Mouse (Mus musculus) embryonic facial prominence, embryonic 12.5 days (tissue): ENCODE data around the gene Fbxo22. TPM values are rescaled to one million over a fixed set of nuclear protein-coding genes. Genes with fewer than 3 reads are reported as not detected.
"Not testable (repeated sequence)": the region's sequence is repeated elsewhere in the genome, so short reads cannot be mapped to it uniquely, and the experiment has no call there.

Experiments used
- ATAC-seq: fragments of 200-750 bp; cut with Nextera tagmentation; 2 replicates; pipeline ENCODE4 v1.8.0; 2017; ENCODE audit not compliant: insufficient number of reproducible peaks, insufficient read depth, low FRiP score, low TSS enrichment
- H3K27ac ChIP-seq: fragments of 300-500 bp; sonication (generic); 2 replicates; pipeline ENCODE4 v1.5.1; 2016; ENCODE audit warnings: mild to moderate bottlenecking
- H3K27me3 ChIP-seq: fragments of 300-500 bp; sonication (generic); 2 replicates; pipeline ENCODE4 v1.6.1; 2016; ENCODE audit warnings: mild to moderate bottlenecking, moderate library complexity
- H3K36me3 ChIP-seq: fragments of 300-500 bp; sonication (generic); 2 replicates; pipeline ENCODE4 v1.6.1; 2016; ENCODE audit warnings: mild to moderate bottlenecking
- H3K4me1 ChIP-seq: fragments of 300-500 bp; sonication (generic); 2 replicates; pipeline ENCODE4 v1.6.1; 2016
- H3K4me2 ChIP-seq: fragments of 300-500 bp; sonication (generic); replicated peaks from 2 replicates; pipeline ENCODE4 v1.6.1; 2016; ENCODE audit warnings: mild to moderate bottlenecking, moderate library complexity
- H3K4me3 ChIP-seq: fragments of 300-500 bp; sonication (generic); 2 replicates; pipeline ENCODE4 v1.5.1; 2016; ENCODE audit warnings: mild to moderate bottlenecking
- H3K9ac ChIP-seq: fragments of 300-500 bp; sonication (generic); 2 replicates; pipeline ENCODE4 v1.6.1; 2016; ENCODE audit warnings: mild to moderate bottlenecking, moderate library complexity
- H3K9me3 ChIP-seq: fragments of 300-500 bp; sonication (generic); 2 replicates; pipeline ENCODE4 v1.6.1; 2016; ENCODE audit warnings: mild to moderate bottlenecking, moderate library complexity
- WGBS: fragments of 180-500 bp; shearing (Covaris S2); methylation state at CpG from one replicate; pipeline ENCODE4 v1.1.7; 2016; 5-methylcytosine and 5-hydroxymethylcytosine counted together
- polyA plus RNA-seq: library from polyadenylated mRNA; unstranded; fragments of >200 nt; fragmentation: Nextera tagmentation; extraction: Ambion mirVana; gene quantifications from 2 replicates; pipeline ENCODE4 v1.2.1, GENCODE M21; 2016

Fbxo22 gene
- polyA plus RNA-seq, 1 experiment from 2014 or later = 76.9 TPM

DNA sequence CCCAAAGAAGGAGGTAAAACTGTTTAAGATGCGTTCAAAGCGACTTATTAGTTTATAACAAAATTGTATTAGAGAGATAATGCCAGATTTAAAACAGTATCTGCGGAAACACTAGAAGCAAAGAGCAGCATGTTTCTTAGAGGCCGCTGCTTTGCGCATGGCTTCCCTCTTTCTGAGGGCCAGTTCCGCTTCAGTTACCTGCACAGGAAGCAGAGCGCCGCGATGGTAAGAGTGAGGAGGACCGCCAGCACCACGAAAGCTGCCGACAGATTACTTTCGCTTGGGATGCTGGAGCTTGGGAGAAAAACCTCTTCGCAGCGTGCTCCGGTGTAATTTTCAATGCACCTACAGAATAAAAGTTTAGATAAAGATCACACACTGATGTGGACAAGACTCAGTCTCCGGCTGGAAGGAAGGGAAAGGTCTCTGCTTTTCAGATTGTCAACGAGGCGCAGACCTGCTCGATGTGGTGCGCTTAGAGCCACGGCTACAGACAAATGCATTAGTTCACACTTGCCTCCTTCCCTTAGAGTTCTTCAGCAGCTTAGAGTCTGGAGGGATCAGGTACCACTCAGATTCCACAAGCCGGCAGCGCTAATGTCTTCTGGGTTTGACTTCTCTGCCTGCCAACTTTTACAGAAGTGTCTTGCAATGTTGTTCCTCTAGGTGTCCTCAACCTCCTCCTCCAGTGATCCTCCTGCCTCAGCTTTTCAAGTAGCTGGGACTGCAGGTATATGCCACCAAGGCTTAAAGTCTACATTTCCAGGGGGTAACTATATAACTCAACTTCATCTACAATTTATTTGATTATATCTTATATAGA lies 33.3 kb downstream of the Fbxo22 start:
- H3K4me3 ChIP-seq = peak overlapping the region; percentile 20
- H3K9ac ChIP-seq = no peak overlapping the region
- H3K27me3 ChIP-seq = no peaks in the 10 kb centered on the region
- H3K9me3 ChIP-seq = no peaks in the 10 kb centered on the region
- H3K4me1 ChIP-seq = no peaks in the 10 kb centered on the region
- no peak for ATAC-seq
- peak overlapping the region; percentile 38 for H3K4me2 ChIP-seq
- 43% methylated on average over 24 of the region's 24 CpGs for WGBS
- no peaks in the 10 kb centered on the region for H3K36me3 ChIP-seq
- H3K27ac ChIP-seq = no peak overlapping the region

DNA sequence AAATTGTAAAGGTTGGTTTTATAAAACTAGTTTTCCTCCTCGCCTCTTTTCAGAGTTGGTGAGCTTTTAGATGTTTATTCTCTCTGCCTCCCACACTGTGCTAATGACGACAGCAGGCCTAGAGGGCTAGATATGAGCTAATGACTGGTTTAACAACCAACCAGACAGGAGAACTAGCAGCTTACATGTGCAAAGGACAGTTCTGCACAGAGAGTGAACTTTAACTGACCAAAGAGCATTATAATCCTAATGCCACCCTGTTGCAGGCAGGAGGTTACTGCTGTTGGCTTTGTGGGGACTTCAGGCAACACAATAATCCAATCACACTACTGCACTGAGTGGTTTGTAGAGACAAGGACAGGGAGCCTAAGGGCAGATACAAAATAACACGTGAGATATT lies 34.6 kb downstream of the Fbxo22 start:
- Histone ChIP-seq H3K4me1 (no peaks in the 10 kb centered on the region), H3K9me3 (no peaks in the 10 kb centered on the region), H3K4me3 (no peak overlapping the region), H3K4me2 (no peak overlapping the region), H3K27me3 (no peaks in the 10 kb centered on the region), H3K36me3 (no peaks in the 10 kb centered on the region), H3K9ac (no peak overlapping the region), H3K27ac (no peak overlapping the region)
- ATAC-seq = no peak
- WGBS = 75% methylated on average over 3 of the region's 3 CpGs

DNA sequence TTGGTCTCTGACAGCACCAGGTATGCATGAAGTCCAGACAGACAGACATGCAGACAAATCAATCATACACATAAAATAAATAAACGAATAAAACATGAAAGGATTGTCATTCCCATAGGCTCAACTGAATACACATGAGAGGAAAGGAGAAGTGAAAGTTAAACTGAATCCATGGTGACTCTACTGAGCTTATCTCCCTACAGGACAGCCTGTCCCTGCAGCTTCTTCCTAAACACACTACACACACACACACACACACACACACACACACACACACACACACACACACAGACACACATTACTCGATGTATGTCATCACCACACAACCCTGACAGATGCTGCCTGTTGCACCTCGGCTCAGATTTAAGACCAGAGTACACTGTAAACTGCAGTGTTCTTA lies 35.4 kb downstream of the Fbxo22 start:
- no peaks in the 10 kb centered on the region for H3K4me1 ChIP-seq
- no peaks in the 10 kb centered on the region for H3K9me3 ChIP-seq
- 67% methylated on average over 3 of the region's 3 CpGs for WGBS
- no peaks in the 10 kb centered on the region for H3K27me3 ChIP-seq
- no peak overlapping the region for H3K4me2 ChIP-seq
- H3K36me3 ChIP-seq = no peaks in the 10 kb centered on the region
- H3K4me3 ChIP-seq = no peak overlapping the region
- no peak overlapping the region for H3K9ac ChIP-seq
- no peak for ATAC-seq
- H3K27ac ChIP-seq = no peak overlapping the region

DNA sequence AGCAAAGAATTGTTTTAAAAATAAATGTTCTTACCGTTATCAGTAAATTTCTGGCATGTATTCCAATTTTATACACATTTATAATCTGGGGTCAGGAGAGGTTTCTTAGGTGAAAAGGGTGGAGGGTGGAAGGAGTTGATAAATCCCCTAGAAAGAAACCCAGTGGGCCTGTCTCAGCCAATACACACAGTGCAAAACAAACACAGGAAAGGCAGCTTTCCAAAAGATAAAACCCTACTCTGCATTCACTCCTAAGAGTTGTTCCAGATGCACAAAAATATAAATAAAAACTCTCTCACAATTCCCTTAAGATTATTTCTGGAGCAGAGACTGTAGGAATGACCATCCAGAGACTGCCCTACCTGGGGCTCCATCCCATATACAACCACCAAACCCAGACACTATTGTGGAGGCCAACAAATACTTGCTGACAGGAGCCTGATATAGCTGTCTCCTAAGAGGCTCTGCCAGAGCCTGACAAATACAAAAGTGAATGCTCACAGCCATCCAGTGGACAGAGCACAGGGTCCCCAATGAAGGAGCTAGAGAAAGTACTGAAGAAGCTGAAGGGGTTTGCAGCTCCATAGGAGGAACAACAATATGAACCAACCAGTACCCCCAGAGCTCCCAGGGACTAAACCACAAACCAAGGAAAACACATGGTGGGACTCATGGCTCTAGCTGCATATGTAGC lies 36.5 kb downstream of the Fbxo22 start:
- not testable (repeated sequence) for H3K4me1 ChIP-seq, H3K27ac ChIP-seq
- 95% methylated on average over 1 of the region's 1 CpGs for WGBS

DNA sequence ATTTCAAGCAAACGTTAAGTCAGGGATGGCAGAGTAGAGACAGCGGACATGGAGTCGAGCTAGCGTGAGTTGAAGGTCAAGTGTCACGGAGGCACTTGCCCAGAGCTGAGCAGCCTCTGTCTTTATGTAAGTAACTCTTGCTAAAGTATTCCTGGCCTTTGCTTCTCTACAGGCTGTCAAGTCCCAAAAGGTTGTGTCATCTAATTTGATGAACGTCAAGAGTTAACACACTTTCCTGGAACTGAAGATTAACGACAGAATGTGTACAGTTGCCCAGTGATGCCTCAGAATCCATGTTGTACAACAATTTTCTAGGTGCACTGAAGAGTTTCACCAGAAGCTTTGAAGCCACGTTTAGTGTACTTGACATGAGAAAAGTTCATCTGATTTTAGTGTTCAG lies 37.7 kb downstream of the Fbxo22 start:
- H3K9ac ChIP-seq = no peak overlapping the region
- H3K9me3 ChIP-seq = no peaks in the 10 kb centered on the region
- no peaks in the 10 kb centered on the region for H3K36me3 ChIP-seq
- no peaks in the 10 kb centered on the region for H3K27me3 ChIP-seq
- no peak for ATAC-seq
- no peak overlapping the region for H3K4me3 ChIP-seq
- 68% methylated on average over 8 of the region's 8 CpGs for WGBS
- H3K4me1 ChIP-seq = no peaks in the 10 kb centered on the region
- no peak overlapping the region for H3K4me2 ChIP-seq
- no peak overlapping the region for H3K27ac ChIP-seq

More for the DNA sequence above, 36.5 kb downstream of the Fbxo22 start:
- not testable (repeated sequence) for H3K4me2 ChIP-seq, H3K36me3 ChIP-seq, H3K27me3 ChIP-seq, H3K9ac ChIP-seq, ATAC-seq, H3K9me3 ChIP-seq, H3K4me3 ChIP-seq

DNA sequence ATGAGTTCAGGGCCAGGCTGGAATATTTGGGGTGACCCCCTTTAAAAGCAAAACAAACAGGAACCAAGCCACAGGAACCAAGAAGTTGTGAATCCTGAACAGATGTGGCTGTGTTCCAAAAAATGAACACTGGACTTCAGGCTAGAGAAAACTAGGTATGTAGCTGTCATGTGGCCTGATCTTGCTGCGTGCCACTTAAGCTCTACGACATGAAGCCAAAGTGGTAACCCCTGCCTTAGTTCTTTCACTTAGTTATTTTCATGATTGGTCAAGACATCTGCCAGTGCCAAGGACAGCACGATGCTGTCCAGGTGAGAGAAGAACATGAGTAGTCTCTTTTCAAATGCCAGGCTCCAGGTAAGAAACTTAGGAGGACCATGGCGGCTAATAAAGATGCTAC lies 38.2 kb downstream of the Fbxo22 start:
- Histone ChIP-seq H3K36me3 (no peaks in the 10 kb centered on the region), H3K4me1 (no peaks in the 10 kb centered on the region), H3K4me2 (no peak overlapping the region), H3K27me3 (no peaks in the 10 kb centered on the region), H3K27ac (no peak overlapping the region), H3K9ac (no peak overlapping the region), H3K9me3 (no peaks in the 10 kb centered on the region), H3K4me3 (no peak overlapping the region)
- ATAC-seq = no peak
- 87% methylated on average over 4 of the region's 4 CpGs for WGBS

- Histone ChIP-seq H3K4me3 (no peak overlapping the region), H3K36me3 (no peaks in the 10 kb centered on the region), H3K4me2 (no peak overlapping the region), H3K9ac (no peak overlapping the region), H3K4me1 (no peaks in the 10 kb centered on the region), H3K9me3 (no peaks in the 10 kb centered on the region), H3K27me3 (no peaks in the 10 kb centered on the region), H3K27ac (no peak overlapping the region)
- 78% methylated on average over 4 of the region's 4 CpGs for WGBS
- no peak for ATAC-seq
Observed at GRCm38 (mm10) chr9:55248465-55248864, 39.7 kb downstream of the Fbxo22 start.

DNA sequence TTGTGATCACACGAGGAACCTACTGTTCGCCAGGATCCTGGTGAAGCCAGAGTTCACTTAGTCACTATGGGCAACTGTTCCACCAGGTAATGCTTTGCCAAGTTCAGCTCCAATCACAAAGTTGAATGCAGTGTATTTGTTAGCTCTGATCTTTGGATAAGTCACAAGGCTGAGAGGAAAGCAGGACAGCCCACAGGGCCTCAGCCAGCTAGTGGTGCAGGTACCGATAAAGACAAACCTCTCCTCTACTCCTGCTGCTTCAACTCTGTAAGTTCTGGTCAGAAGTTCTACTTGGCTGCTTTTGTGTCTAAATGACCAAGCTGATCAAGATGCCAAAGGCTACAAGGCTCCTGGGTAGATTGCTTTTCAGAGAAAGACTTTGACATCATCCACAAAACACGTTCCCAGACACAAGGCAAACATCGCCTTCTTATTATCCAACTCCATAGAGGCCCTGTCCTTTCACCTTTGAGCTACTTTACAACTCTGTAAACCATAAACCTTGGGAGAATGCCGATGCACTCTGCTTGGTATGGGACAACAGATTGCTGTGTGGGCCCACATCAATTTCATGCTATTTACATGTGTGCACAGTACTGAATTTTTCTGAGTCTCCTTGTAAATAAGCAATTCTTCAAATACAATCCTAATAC lies 42.0 kb downstream of the Fbxo22 start:
- no peaks in the 10 kb centered on the region for H3K36me3 ChIP-seq
- no peak overlapping the region for H3K4me3 ChIP-seq
- H3K4me2 ChIP-seq = no peak overlapping the region
- H3K9me3 ChIP-seq = no peaks in the 10 kb centered on the region
- ATAC-seq = no peak
- 92% methylated on average over 6 of the region's 6 CpGs for WGBS
- no peaks in the 10 kb centered on the region for H3K4me1 ChIP-seq
- H3K9ac ChIP-seq = no peak overlapping the region
- H3K27me3 ChIP-seq = no peaks in the 10 kb centered on the region
- no peak overlapping the region for H3K27ac ChIP-seq

GRCm38 (mm10) chr9:55252097-55252496 lies 43.4 kb downstream of the Fbxo22 start:
- H3K4me1 ChIP-seq, H3K36me3 ChIP-seq, H3K9me3 ChIP-seq, H3K27me3 ChIP-seq, ATAC-seq, H3K9ac ChIP-seq, H3K27ac ChIP-seq, H3K4me2 ChIP-seq, H3K4me3 ChIP-seq: not testable (repeated sequence)
- WGBS = 43% methylated on average over 2 of the region's 2 CpGs

GRCm38 (mm10) chr9:55253849-55254248 lies 45.1 kb downstream of the Fbxo22 start:
- H3K4me2 ChIP-seq = no peak overlapping the region
- ATAC-seq = no peak
- no peak overlapping the region for H3K9ac ChIP-seq
- H3K27ac ChIP-seq = no peak overlapping the region
- no peaks in the 10 kb centered on the region for H3K36me3 ChIP-seq
- no peaks in the 10 kb centered on the region for H3K9me3 ChIP-seq
- H3K4me3 ChIP-seq = no peak overlapping the region
- WGBS = 67% methylated on average over 1 of the region's 1 CpGs
- H3K4me1 ChIP-seq = no peaks in the 10 kb centered on the region
- no peaks in the 10 kb centered on the region for H3K27me3 ChIP-seq

GRCm38 (mm10) chr9:55255056-55255455 lies 46.3 kb downstream of the Fbxo22 start:
- Histone ChIP-seq H3K36me3 (no peaks in the 10 kb centered on the region), H3K27me3 (no peaks in the 10 kb centered on the region), H3K4me2 (no peak overlapping the region), H3K9ac (no peak overlapping the region), H3K27ac (no peak overlapping the region), H3K4me1 (no peaks in the 10 kb centered on the region), H3K4me3 (no peak overlapping the region), H3K9me3 (no peaks in the 10 kb centered on the region)
- WGBS = 89% methylated on average over 5 of the region's 5 CpGs
- no peak for ATAC-seq

DNA sequence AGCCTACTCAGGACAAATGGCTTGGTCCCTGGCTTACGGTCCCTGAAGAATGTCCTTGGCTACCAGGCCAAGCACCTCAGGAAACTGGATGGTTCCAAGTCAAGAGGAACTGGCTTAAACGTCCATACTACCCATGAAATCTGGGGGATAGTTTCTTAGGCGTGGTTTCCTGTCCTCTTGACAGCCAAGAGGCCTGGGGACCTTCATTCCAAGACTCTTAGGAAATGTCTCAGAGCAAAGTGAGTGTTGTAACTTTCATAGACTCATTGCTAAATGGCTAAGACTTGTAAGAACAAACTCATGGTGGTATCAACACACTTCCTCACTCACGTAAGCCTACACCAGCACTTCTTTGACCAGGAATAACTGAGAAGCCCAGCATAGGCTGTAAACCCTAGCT lies 46.9 kb downstream of the Fbxo22 start:
- WGBS = 66% methylated on average over 4 of the region's 4 CpGs
- no peak overlapping the region for H3K4me2 ChIP-seq

More for the DNA sequence above, 46.9 kb downstream of the Fbxo22 start:
- H3K9ac ChIP-seq = no peak overlapping the region
- H3K9me3 ChIP-seq = no peaks in the 10 kb centered on the region
- no peak for ATAC-seq
- H3K27ac ChIP-seq = no peak overlapping the region
- no peak overlapping the region for H3K4me3 ChIP-seq
- no peaks in the 10 kb centered on the region for H3K36me3 ChIP-seq
- no peaks in the 10 kb centered on the region for H3K4me1 ChIP-seq
- no peaks in the 10 kb centered on the region for H3K27me3 ChIP-seq
